In genomic region chr9:56396306-56396705, GRCm38 (mm10) we compare ENCODE assay signal across 19 mouse cellular contexts. TPM values are rescaled to one million over a fixed set of nuclear protein-coding genes. Genes with fewer than 3 reads are reported as not detected.
DNase-seq lines count a peak whose midpoint lies in the region; ATAC-seq and TF ChIP-seq lines count a peak whose summit lies in the region.
"Had no signal": no experiment of that assay in that cellular context is flagged by ENCODE, and none has a peak within 500 bp of the region (broad histone marks: within the 10 kb centered on the region; RNA-seq: fewer than 3 reads in every experiment).

No protein-coding gene starts in this region.

- peaks cover 23% of the 10 kb centered on the region for H3K4me1 ChIP-seq in heart, embryonic 15.5 days (replicated peaks)
- H3K4me1 ChIP-seq: forebrain, embryonic 13.5 days; hindbrain, embryonic 13.5 days had no signal

- no peaks in the 10 kb centered on the region; the same call in 1 of the 2 replicates for H3K36me3 ChIP-seq in heart, embryonic 15.5 days
- H3K36me3 ChIP-seq: hindbrain, embryonic 13.5 days had no signal

- no peaks in the 10 kb centered on the region for H3K27me3 ChIP-seq in heart, embryonic 15.5 days
- H3K27me3 ChIP-seq: forebrain, embryonic 13.5 days; hindbrain, embryonic 13.5 days had no signal

- ATAC-seq in heart, embryonic 15.5 days (replicated peaks; ENCODE audit: insufficient number of reproducible peaks, insufficient read depth, low FRiP score, low read depth): no peak
- ATAC-seq: forebrain, embryonic 13.5 days; forebrain, postnatal 0 days; hindbrain, postnatal 0 days had no signal

- no peak for DNase-seq in gastrocnemius, adult 2 months
- no peak for DNase-seq in gastrocnemius, postnatal 10 days
- no peak for DNase-seq in heart, adult 11 months
- DNase-seq in left cerebral cortex, adult 2 months (ENCODE audit: extremely low spot score in 1 of 2, low spot score in 2 of 2): no peak
- DNase-seq in left cerebral cortex, postnatal 36 days (ENCODE audit: low spot score in 2 of 2): no peak
- no peak for DNase-seq in urinary bladder, postnatal 14 days (ENCODE audit: low spot score)
- DNase-seq: adrenal gland, adult 8-10 months; cerebellum, adult 11-12 months; cerebellum, adult 9-10 months; cerebellum, postnatal 25 days; forebrain, postnatal 0 days; gastrocnemius, postnatal 14 days; heart, postnatal 14 days; kidney, adult 11 months; kidney, adult 9 months had no signal

- no peak overlapping the region for H3K9ac ChIP-seq in heart, embryonic 15.5 days
- H3K9ac ChIP-seq: forebrain, embryonic 13.5 days; forebrain, postnatal 0 days; hindbrain, embryonic 13.5 days had no signal

- H3K27ac ChIP-seq in gastrocnemius, adult 2 months: peak overlapping the region; percentile 28; the same call in 1 of the 2 replicates
- peak overlapping the region; percentile 48; the same call in 1 of the 2 replicates for H3K27ac ChIP-seq in heart, embryonic 15.5 days
- peak overlapping the region; percentile 32; the same call in 1 of the 2 replicates for H3K27ac ChIP-seq in left cerebral cortex, adult 2 months
- H3K27ac ChIP-seq: forebrain, embryonic 13.5 days; hindbrain, embryonic 13.5 days; hindbrain, postnatal 0 days had no signal

- H3K9me3 ChIP-seq in heart, embryonic 15.5 days (replicated peaks): no peaks in the 10 kb centered on the region
- H3K9me3 ChIP-seq: forebrain, embryonic 13.5 days; hindbrain, embryonic 13.5 days had no signal

- no peak overlapping the region for H3K4me3 ChIP-seq in gastrocnemius, adult 2 months
- no peak overlapping the region for H3K4me3 ChIP-seq in heart, embryonic 15.5 days
- H3K4me3 ChIP-seq in left cerebral cortex, adult 2 months: no peak overlapping the region
- H3K4me3 ChIP-seq: forebrain, embryonic 13.5 days; hindbrain, embryonic 13.5 days had no signal

- no peak for TF ChIP-seq CTCF in gastrocnemius, adult 2 months (IDR thresholded peaks at IDR 0.05)
- no peak for TF ChIP-seq CTCF in left cerebral cortex, adult 2 months (IDR thresholded peaks at IDR 0.05)

- intact Hi-C loops in gastrocnemius, adult 2 months (cut with DNase I): no loop called here
- intact Hi-C loops in left cerebral cortex, adult 2 months (cut with DNase I): no loop called here
- intact Hi-C loops in left cerebral cortex, postnatal 36 days (cut with DNase I): no loop called here

- H3K4me2 ChIP-seq in heart, embryonic 15.5 days: no peak overlapping the region
- H3K4me2 ChIP-seq: forebrain, embryonic 13.5 days; hindbrain, embryonic 13.5 days had no signal

- 12% methylated on average over 1 of the region's 1 CpGs for WGBS in heart, embryonic 15.5 days

RNA-seq across cellular contexts. Expression of gene Peak1, which starts 21.6 kb away (rescaled TPM):
- total RNA-seq in gastrocnemius, adult 2 months (2021): 10 to 100 TPM; 10.8 to 18.2 TPM
- total RNA-seq in gastrocnemius, postnatal 10 days (2021): 10 to 100 TPM; 18.7 to 26.5 TPM
- 14.3 and 16.2 TPM in 2 replicates for polyA plus RNA-seq in heart, embryonic 15.5 days (2015; fragmentation: Nextera tagmentation; extraction: Ambion mirVana)
- 10 to 100 TPM; 36.7 TPM for total RNA-seq in left cerebral cortex, adult 2 months (2021)
- 10 to 100 TPM; 28.2 to 40.5 TPM for total RNA-seq in left cerebral cortex, postnatal 36 days (2021)

RNA-seq across cellular contexts. Expression of gene Hmg20a, which starts 22.1 kb away (rescaled TPM):
- 10 to 100 TPM; 14.7 to 14.8 TPM for total RNA-seq in gastrocnemius, adult 2 months (2021)
- 10 to 100 TPM; 24.1 to 30.4 TPM for total RNA-seq in gastrocnemius, postnatal 10 days (2021)
- 48.9 and 56.4 TPM in 2 replicates for polyA plus RNA-seq in heart, embryonic 15.5 days (2015; fragmentation: Nextera tagmentation; extraction: Ambion mirVana)
- total RNA-seq in left cerebral cortex, adult 2 months (2021): 10 to 100 TPM; 66.1 to 70.1 TPM
- 10 to 100 TPM; 65.0 to 69.7 TPM for total RNA-seq in left cerebral cortex, postnatal 36 days (2021)
